Mouse (Mus musculus): ENCODE data around the gene Hnrnpab. TPM values are rescaled to one million over a fixed set of nuclear protein-coding genes. Genes with fewer than 3 reads are reported as not detected.
A peak's percentile ranks its signal among the peaks of the same experiment; 100 is the strongest.

The Hnrnpab gene
- total and polyA plus RNA-seq, 3 experiments: 184 to 1,104 (median 894) TPM

GRCm38 (mm10) chr11:51645293-51645692 is 38.6 kb upstream of the Hnrnpab start:
- H3K4me3 ChIP-seq (ENCODE audit: control insufficient read depth in 1 of 2, insufficient read depth in 1 of 2, low read depth in 2 of 2, low read length in 2 of 2): no peak overlapping the region
- no peaks in the 10 kb centered on the region for H3K27me3 ChIP-seq (ENCODE audit: control insufficient read depth in 1 of 2, insufficient read depth in 2 of 2, low read length in 2 of 2)
- H3K9me3 ChIP-seq (replicated peaks; ENCODE audit: insufficient read depth, low read length): no peaks in the 10 kb centered on the region
- H3K9ac ChIP-seq (ENCODE audit: control insufficient read depth, low read depth, low read length, poor library complexity, severe bottlenecking): no peak overlapping the region
- peaks cover 1 to 2% of the 10 kb centered on the region in 2 experiments; a peak in 1 of 4 replicates for H3K4me1 ChIP-seq (ENCODE audit: control insufficient read depth in 1 of 2, insufficient read depth in 2 of 2, low read length in 2 of 2)
- peaks cover under 1% of the 10 kb centered on the region; the same call in 1 of the 2 replicates for H3K79me2 ChIP-seq (ENCODE audit: control insufficient read depth, insufficient read depth, low read length, poor library complexity)
- no peak for TF ChIP-seq ZC3H11A (IDR thresholded peaks at IDR 0.05; ENCODE audit: low read depth, low read length)
- TF ChIP-seq E2F4 (IDR thresholded peaks at IDR 0.05; ENCODE audit: borderline replicate concordance, low read depth, low read length): no peak
- TF ChIP-seq SMC3 (IDR thresholded peaks at IDR 0.05; ENCODE audit: low read depth, low read length): no peak
- no peak for TF ChIP-seq TCF12 (IDR thresholded peaks at IDR 0.05; ENCODE audit: low read depth, low read length)
- no peak overlapping the region for H3K27ac ChIP-seq (ENCODE audit: control insufficient read depth, low read depth, low read length)
- H3K36me3 ChIP-seq (ENCODE audit: control insufficient read depth in 1 of 2, insufficient read depth in 2 of 2, low read length in 2 of 2): no peaks in the 10 kb centered on the region
- no peak for DNase-seq (ENCODE audit: low read depth, low spot score)

GRCm38 (mm10) chr11:51644217-51644616 is 37.6 kb upstream of the Hnrnpab start:
- Histone ChIP-seq H3K4me3 (ENCODE audit: control insufficient read depth in 1 of 2, insufficient read depth in 1 of 2, low read depth in 2 of 2, low read length in 2 of 2) (no peak overlapping the region), H3K79me2 (ENCODE audit: control insufficient read depth, insufficient read depth, low read length, poor library complexity) (no peaks in the 10 kb centered on the region), H3K9me3 (replicated peaks; ENCODE audit: insufficient read depth, low read length) (no peaks in the 10 kb centered on the region), H3K4me1 (ENCODE audit: control insufficient read depth in 1 of 2, insufficient read depth in 2 of 2, low read length in 2 of 2) (no peaks in the 10 kb centered on the region), H3K27me3 (ENCODE audit: control insufficient read depth in 1 of 2, insufficient read depth in 2 of 2, low read length in 2 of 2) (no peaks in the 10 kb centered on the region), H3K27ac (ENCODE audit: control insufficient read depth, low read depth, low read length) (no peak overlapping the region), H3K36me3 (ENCODE audit: control insufficient read depth in 1 of 2, insufficient read depth in 2 of 2, low read length in 2 of 2) (no peaks in the 10 kb centered on the region), H3K9ac (ENCODE audit: control insufficient read depth, low read depth, low read length, poor library complexity, severe bottlenecking) (no peak overlapping the region)
- no peak for TF ChIP-seq MAX (IDR thresholded peaks at IDR 0.05; ENCODE audit: low read length)
- peak; percentile 53; the same call in 1 of the 2 replicates for TF ChIP-seq ETS1 (IDR thresholded peaks at IDR 0.05; ENCODE audit: low read depth, low read length)
- TF ChIP-seq RCOR1 (IDR thresholded peaks at IDR 0.05; ENCODE audit: low read depth, low read length): peak; percentile 59; the same call in 1 of the 2 replicates
- TF ChIP-seq POLR2AphosphoS2 (IDR thresholded peaks at IDR 0.05; ENCODE audit: low read length): no peak
- no peak for TF ChIP-seq MEF2A (IDR thresholded peaks at IDR 0.05; ENCODE audit: extremely low read depth, insufficient replicate concordance, low read depth, low read length, poor library complexity, severe bottlenecking)
- TF ChIP-seq TBP (IDR thresholded peaks at IDR 0.05; ENCODE audit: low read depth, low read length): peak; percentile 65
- TF ChIP-seq SIN3A (IDR thresholded peaks at IDR 0.05; ENCODE audit: low read length): 0 out of 2 replicates have a peak, but pooled peaks have one; percentile 41
- no peak for TF ChIP-seq TAL1 (IDR thresholded peaks at IDR 0.05; ENCODE audit: low read length)
- 0 out of 2 replicates have a peak, but pooled peaks have one; percentile 53 for TF ChIP-seq UBTF (IDR thresholded peaks at IDR 0.05; ENCODE audit: borderline replicate concordance, insufficient read depth, low read depth, low read length)
- peak in 1 of 2 experiments; percentile 38; a peak in 1 of 4 replicates for TF ChIP-seq EP300 (IDR thresholded peaks at IDR 0.05; ENCODE audit: low read depth in 1 of 2, low read length in 2 of 2)
- peak; percentile 78 for DNase-seq (ENCODE audit: low read depth, low spot score)

- no peaks in the 10 kb centered on the region for H3K79me2 ChIP-seq (ENCODE audit: control insufficient read depth, insufficient read depth, low read length, poor library complexity)
- H3K4me1 ChIP-seq (ENCODE audit: control insufficient read depth in 1 of 2, insufficient read depth in 2 of 2, low read length in 2 of 2): peaks cover 0 to under 1% of the 10 kb centered on the region in 2 experiments; a peak in 1 of 4 replicates
- H3K27me3 ChIP-seq (ENCODE audit: control insufficient read depth in 1 of 2, insufficient read depth in 2 of 2, low read length in 2 of 2): no peaks in the 10 kb centered on the region
- no peaks in the 10 kb centered on the region for H3K9me3 ChIP-seq (replicated peaks; ENCODE audit: insufficient read depth, low read length)
- no peak for TF ChIP-seq POLR2AphosphoS2 (IDR thresholded peaks at IDR 0.05; ENCODE audit: low read length)
- no peak for TF ChIP-seq SIN3A (IDR thresholded peaks at IDR 0.05; ENCODE audit: low read length)
- TF ChIP-seq HCFC1 (IDR thresholded peaks at IDR 0.05; ENCODE audit: low read depth, low read length): no peak
- no peak for TF ChIP-seq CTCF (IDR thresholded peaks at IDR 0.05 in 2 of 3, conservative IDR thresholded peaks at IDR 0.05 in 1 of 3; ENCODE audit: control insufficient read depth in 1 of 3, insufficient read depth in 1 of 3, low read depth in 2 of 3, low read length in 3 of 3, poor library complexity in 1 of 3, severe bottlenecking in 1 of 3)
- TF ChIP-seq MAZ (IDR thresholded peaks at IDR 0.05; ENCODE audit: low read depth, low read length): no peak
- TF ChIP-seq NRF1 (IDR thresholded peaks at IDR 0.05; ENCODE audit: insufficient read depth, low read depth, low read length, poor library complexity, severe bottlenecking): no peak
- no peak for TF ChIP-seq RAD21 (IDR thresholded peaks at IDR 0.05; ENCODE audit: low read depth, low read length)
- no peak for TF ChIP-seq MEF2A (IDR thresholded peaks at IDR 0.05; ENCODE audit: extremely low read depth, insufficient replicate concordance, low read depth, low read length, poor library complexity, severe bottlenecking)
- H3K27ac ChIP-seq (ENCODE audit: control insufficient read depth, low read depth, low read length): no peak overlapping the region
- H3K9ac ChIP-seq (ENCODE audit: control insufficient read depth, low read depth, low read length, poor library complexity, severe bottlenecking): no peak overlapping the region
- DNase-seq (ENCODE audit: low read depth, low spot score): no peak
- H3K4me3 ChIP-seq (ENCODE audit: control insufficient read depth in 1 of 2, insufficient read depth in 1 of 2, low read depth in 2 of 2, low read length in 2 of 2): no peak overlapping the region
- H3K36me3 ChIP-seq (ENCODE audit: control insufficient read depth in 1 of 2, insufficient read depth in 2 of 2, low read length in 2 of 2): peaks cover 0 to under 1% of the 10 kb centered on the region in 2 experiments; a peak in 2 of 4 replicates
Measured at GRCm38 (mm10) chr11:51643761-51644160, 37.1 kb upstream of the Hnrnpab start.

Measured in MEL (cell line).